9 mouse cellular contexts compared by ENCODE assay signal in genomic region chr13:114987161-114987560, GRCm38 (mm10). TPM values are rescaled to one million over a fixed set of nuclear protein-coding genes. Genes with fewer than 3 reads are reported as not detected.
DNase-seq lines count a peak whose midpoint lies in the region; ATAC-seq and TF ChIP-seq lines count a peak whose summit lies in the region.
"Had no signal": no experiment of that assay in that cellular context is flagged by ENCODE, and none has a peak within 500 bp of the region (broad histone marks: within the 10 kb centered on the region; RNA-seq: fewer than 3 reads in every experiment).

No protein-coding gene starts in this region.

- peaks cover 76% of the 10 kb centered on the region for H3K36me3 ChIP-seq in heart, embryonic 14.5 days (ENCODE audit: control insufficient read depth, insufficient read depth, low read length)
- H3K36me3 ChIP-seq: neural tube, embryonic 13.5 days had no signal

- TF ChIP-seq CTCF in lung, adult 2 months (IDR thresholded peaks at IDR 0.05; ENCODE audit: insufficient read depth, low read length) = peak; percentile 29; the same call in 1 of the 2 replicates

- no peaks in the 10 kb centered on the region for H3K9me3 ChIP-seq in heart, embryonic 14.5 days (ENCODE audit: control insufficient read depth, low read length)
- H3K9me3 ChIP-seq: neural tube, embryonic 13.5 days had no signal

- H3K27ac ChIP-seq in heart, embryonic 14.5 days (replicated peaks in 1 of 2; ENCODE audit: control insufficient read depth in 1 of 2, insufficient read depth in 1 of 2, low read depth in 2 of 2, low read length in 2 of 2) = peak overlapping the region; percentile 8 to 20; a peak in 1 of 4 replicates
- H3K27ac ChIP-seq: neural tube, embryonic 13.5 days had no signal

- no peak for TF ChIP-seq POLR2A in lung, adult 2 months (IDR thresholded peaks at IDR 0.05; ENCODE audit: borderline replicate concordance, extremely low read depth, low read depth, low read length)

- H3K4me1 ChIP-seq in heart, embryonic 14.5 days (ENCODE audit: control insufficient read depth in 2 of 2, insufficient read depth in 2 of 2, low read length in 2 of 2) = peaks cover 3 to 5% of the 10 kb centered on the region in 2 experiments; a peak in 3 of 4 replicates
- H3K4me1 ChIP-seq in lung, adult 2 months (ENCODE audit: control insufficient read depth, insufficient read depth, low read length) = peaks cover 6% of the 10 kb centered on the region

- H3K4me3 ChIP-seq in heart, embryonic 14.5 days (ENCODE audit: control insufficient read depth in 1 of 2, insufficient read depth in 1 of 2, low read depth in 1 of 2, low read length in 2 of 2) = no peak overlapping the region
- H3K4me3 ChIP-seq in lung, adult 2 months (replicated peaks; ENCODE audit: extremely low read depth, low read depth, low read length) = no peak overlapping the region
- H3K4me3 ChIP-seq: neural tube, embryonic 13.5 days had no signal

- H3K27me3 ChIP-seq in heart, embryonic 14.5 days (ENCODE audit: control insufficient read depth, insufficient read depth, low read length) = no peaks in the 10 kb centered on the region
- H3K27me3 ChIP-seq: neural tube, embryonic 13.5 days had no signal

- H3K9ac ChIP-seq in heart, embryonic 14.5 days (ENCODE audit: low read length) = no peak overlapping the region
- H3K9ac ChIP-seq: neural tube, embryonic 13.5 days had no signal

- ATAC-seq in heart, embryonic 14.5 days (ENCODE audit: insufficient number of reproducible peaks, insufficient read depth, low FRiP score, low read depth) = no peak; the same call in 1 of the 2 replicates

- no peak overlapping the region for H3K4me2 ChIP-seq in heart, embryonic 14.5 days (ENCODE audit: low read length)
- H3K4me2 ChIP-seq: neural tube, embryonic 13.5 days had no signal

- 52% methylated on average over 2 of the region's 2 CpGs for WGBS in heart, embryonic 14.5 days
- WGBS in lung, adult 2 months = 41% methylated on average over 2 of the region's 2 CpGs

- peak; percentile 18 for DNase-seq in kidney, adult 18-20 months
- DNase-seq in kidney, adult 11 months = no peak
- DNase-seq in MN1 (ENCODE audit: low spot score) = peak; percentile 37
- DNase-seq in lung, adult 2 months = no peak
- no peak for DNase-seq in c-Kit-positive CD71-positive TER-119-positive erythroid progenitor cells, embryonic 14.5 days (ENCODE audit: low spot score)
- DNase-seq in ovary, postnatal 10 days (ENCODE audit: low spot score) = no peak
- no peak for DNase-seq in cerebellum, adult 9-11 months

RNA-seq across cellular contexts. Expression of gene Itga2, which starts 55.3 kb away (rescaled TPM):
- polyA plus RNA-seq in heart, embryonic 14.5 days (2014; fragmentation: Nextera tagmentation; extraction: Ambion mirVana) = 2.0 and 2.6 TPM in 2 replicates
- 2.3 and 3.5 TPM in 2 replicates for polyA plus RNA-seq in lung, adult 2 months (2012; rRNA removed)

Comparison
In these comparisons a context has a peak if more than half of its experiments do, and no peak if none do; other contexts are left out.
1. DNase-seq: peak in kidney, adult 18-20 months (single experiment) and MN1 (single experiment); none in kidney, adult 11 months (single experiment), lung, adult 2 months (single experiment), c-Kit-positive CD71-positive TER-119-positive erythroid progenitor cells, embryonic 14.5 days (single experiment), ovary, postnatal 10 days (single experiment) and cerebellum, adult 9-11 months (single experiment).